Mouse (Mus musculus) midbrain, postnatal 0 days (tissue): ENCODE measurements around the gene S1pr4. TPM values are rescaled to one million over a fixed set of nuclear protein-coding genes. Genes with fewer than 3 reads are reported as not detected.
A peak's percentile ranks its signal among the peaks of the same experiment; 100 is the strongest.

Experiments
- ATAC-seq: fragments of 200-750 bp; cut with Nextera tagmentation; 2 replicates; pipeline ENCODE4 v1.8.0; 2017; ENCODE audit warnings: moderate number of reproducible peaks, mild to moderate bottlenecking, moderate TSS enrichment, moderate library complexity; ENCODE audit not compliant: low FRiP score
- DNase-seq: peaks from one replicate; pipeline ENCODE4 v3.0.0-alpha.2; 2015; ENCODE audit warnings: low spot score
- H3K27ac ChIP-seq: fragments of 300-500 bp; sonication (generic); 2 replicates; pipeline ENCODE4 v1.5.1; 2014; ENCODE audit warnings: low read depth, mild to moderate bottlenecking, low read length, mixed read lengths
- H3K27me3 ChIP-seq: fragments of 300-500 bp; sonication (generic); 2 replicates; pipeline ENCODE4 v1.6.1; 2014; ENCODE audit warnings: low read length, control low read depth, mixed read lengths; ENCODE audit not compliant: insufficient read depth
- H3K36me3 ChIP-seq: fragments of 300-500 bp; sonication (generic); 2 replicates; pipeline ENCODE4 v1.6.1; 2014; ENCODE audit warnings: low read length, control low read depth, mixed read lengths; ENCODE audit not compliant: insufficient read depth
- H3K4me1 ChIP-seq: fragments of 300-500 bp; sonication (generic); 2 replicates; pipeline ENCODE4 v1.6.1; 2014; ENCODE audit warnings: mild to moderate bottlenecking, control low read depth, antibody characterized with exemption, low read length, mixed read lengths; ENCODE audit not compliant: insufficient read depth
- H3K4me2 ChIP-seq: fragments of 300-500 bp; sonication (generic); 2 replicates; pipeline ENCODE4 v1.6.1; 2014; ENCODE audit warnings: low read depth, mild to moderate bottlenecking, low read length, mixed read lengths; ENCODE audit not compliant: poor library complexity, severe bottlenecking
- H3K4me3 ChIP-seq: fragments of 300-500 bp; sonication (generic); 2 replicates; pipeline ENCODE4 v1.5.1; 2014; ENCODE audit warnings: low read depth, mild to moderate bottlenecking, low read length, moderate library complexity
- H3K9ac ChIP-seq: fragments of 300-500 bp; sonication (generic); replicated peaks from 2 replicates; pipeline ENCODE4 v1.6.1; 2014; ENCODE audit warnings: mild to moderate bottlenecking, low read length, moderate library complexity, mixed read lengths; ENCODE audit not compliant: poor library complexity, severe bottlenecking
- H3K9me3 ChIP-seq: fragments of 300-500 bp; sonication (generic); 2 replicates; pipeline ENCODE4 v1.6.1; 2016; ENCODE audit warnings: low read length, control low read depth
- CTCF ChIP-seq: IDR thresholded peaks from 2 replicates; pipeline ENCODE4 v1.5.1; 2016; ENCODE audit warnings: antibody characterized with exemption, mild to moderate bottlenecking
- WGBS: fragments of 180-500 bp; shearing (Covaris S2); extraction: QIAGEN DNeasy Blood & Tissue Kit; methylation state at CpG from one replicate; pipeline ENCODE4 v1.1.7; 2014; 5-methylcytosine and 5-hydroxymethylcytosine counted together
- polyA plus RNA-seq: library from polyadenylated mRNA; unstranded; fragments of >200 nt; fragmentation: Nextera tagmentation; extraction: Ambion mirVana; gene quantifications from 2 replicates; pipeline ENCODE4 v1.2.1, GENCODE M21; 2015
- total RNA-seq: library from RNA; depleted of rRNA; stranded (reverse); fragments of >200 nt; gene quantifications from 2 replicates; pipeline ENCODE4 v1.2.3, GENCODE M21; 2014

Gene S1pr4
- total and polyA plus RNA-seq, 2 experiments from 2014 or later: 0.16 to 0.41 TPM

DNA sequence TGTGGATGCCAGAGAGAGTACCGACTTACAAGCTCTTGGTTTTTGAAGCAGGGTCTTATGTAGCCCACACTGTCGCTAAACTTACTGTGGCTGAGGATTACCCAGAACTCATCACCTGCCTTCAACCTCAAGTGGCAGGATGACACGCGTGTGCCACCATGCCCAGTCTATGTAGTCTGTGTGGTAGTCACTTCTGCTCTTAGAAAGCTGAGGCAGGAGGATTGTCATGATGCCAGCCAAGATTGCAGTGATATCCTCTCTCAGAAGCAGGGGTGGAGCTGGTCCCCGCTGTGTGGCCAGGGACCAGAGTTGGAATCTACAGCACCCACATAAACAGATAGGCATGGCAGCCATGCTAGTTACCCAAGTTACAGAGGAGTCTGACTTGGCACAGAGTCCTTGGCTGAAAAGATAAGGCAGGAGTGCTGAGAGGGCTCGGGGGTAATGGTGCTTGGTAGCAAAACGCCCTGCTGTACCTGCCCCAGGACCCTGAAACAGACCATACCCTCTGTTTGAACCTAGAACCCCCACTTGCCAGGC is 14.4 kb downstream of the S1pr4 start:
- no peak for TF ChIP-seq CTCF
- DNase-seq: no peak
- peaks cover 40% of the 10 kb centered on the region for H3K36me3 ChIP-seq
- no peak overlapping the region for H3K4me3 ChIP-seq
- no peak overlapping the region for H3K4me2 ChIP-seq
- H3K4me1 ChIP-seq: peaks cover 15% of the 10 kb centered on the region
- no peaks in the 10 kb centered on the region for H3K9me3 ChIP-seq
- no peak overlapping the region for H3K9ac ChIP-seq
- H3K27ac ChIP-seq: peak overlapping the region; percentile 57; the same call in 1 of the 2 replicates
- WGBS: 76% methylated on average over 7 of the region's 7 CpGs
- ATAC-seq: no peak
- no peaks in the 10 kb centered on the region for H3K27me3 ChIP-seq

DNA sequence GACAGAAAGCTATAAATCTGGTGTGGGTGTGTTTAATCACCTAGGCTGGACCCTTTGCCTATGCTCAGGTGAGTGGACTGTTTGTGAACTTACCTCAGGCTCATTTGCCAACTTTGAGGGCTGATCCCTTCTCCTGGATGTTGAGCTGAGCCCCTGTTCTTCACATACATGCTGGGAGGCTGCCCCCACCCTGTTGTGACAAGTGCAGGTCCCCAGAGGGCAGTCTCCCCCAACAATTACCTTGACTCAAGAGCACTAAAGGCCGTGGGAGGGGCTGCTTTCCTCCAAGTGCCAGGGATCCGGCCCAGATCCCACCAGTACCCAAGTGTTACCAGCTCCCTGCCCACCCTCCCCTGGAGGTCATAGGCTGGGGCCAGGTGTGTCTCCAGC is 14.9 kb downstream of the S1pr4 start:
- H3K4me2 ChIP-seq: no peak overlapping the region
- TF ChIP-seq CTCF: peak; percentile 27; the same call in 1 of the 2 replicates
- peaks cover 20% of the 10 kb centered on the region for H3K4me1 ChIP-seq
- no peaks in the 10 kb centered on the region for H3K9me3 ChIP-seq
- ATAC-seq (no peak), DNase-seq (peak; percentile 21)
- H3K9ac ChIP-seq: no peak overlapping the region
- H3K27me3 ChIP-seq: no peaks in the 10 kb centered on the region
- WGBS: 30% methylated on average over 2 of the region's 2 CpGs
- no peak overlapping the region for H3K4me3 ChIP-seq
- H3K36me3 ChIP-seq: peaks cover 35% of the 10 kb centered on the region
- peak overlapping the region; percentile 69 for H3K27ac ChIP-seq

DNA sequence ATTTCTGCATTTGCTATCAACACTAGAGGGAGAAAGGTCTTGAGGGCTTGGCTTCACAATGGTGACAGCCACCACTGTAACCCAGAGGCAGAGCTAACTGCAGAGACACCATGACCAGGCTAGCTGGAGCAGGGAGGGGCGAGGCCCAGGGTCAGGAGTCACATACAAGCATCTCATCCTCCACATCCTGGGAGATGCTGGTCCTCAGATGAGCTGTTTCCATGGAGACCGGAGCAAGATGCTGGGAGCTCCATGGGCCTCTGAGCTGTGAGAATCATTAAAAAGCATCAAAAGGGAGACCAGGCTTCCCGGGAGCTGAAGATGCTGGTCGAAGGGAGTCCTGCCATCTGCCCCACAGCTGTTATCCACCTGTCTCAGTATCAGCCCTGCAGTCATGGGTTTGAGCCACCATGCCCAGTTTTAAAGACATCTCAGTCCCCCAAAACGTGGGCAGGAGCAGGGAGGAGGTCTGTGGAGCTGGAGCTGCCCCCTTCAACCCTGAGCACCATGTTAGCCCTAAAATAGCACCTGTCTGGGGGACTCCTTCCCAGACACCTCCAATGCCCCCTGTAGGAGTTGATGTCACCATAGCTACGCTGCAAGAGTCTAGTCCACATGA is 15.4 kb downstream of the S1pr4 start:
- ATAC-seq (0 out of 2 replicates have a peak, but pooled peaks have one; percentile 4), DNase-seq (peak; percentile 50)
- H3K27ac ChIP-seq: peak overlapping the region; percentile 69
- H3K36me3 ChIP-seq: peaks cover 30% of the 10 kb centered on the region
- peaks cover 24% of the 10 kb centered on the region for H3K4me1 ChIP-seq
- peak overlapping the region; percentile 46; the same call in 1 of the 2 replicates for H3K9ac ChIP-seq
- TF ChIP-seq CTCF: no peak
- WGBS: 41% methylated on average over 6 of the region's 6 CpGs
- no peaks in the 10 kb centered on the region for H3K9me3 ChIP-seq
- no peak overlapping the region for H3K4me2 ChIP-seq
- H3K4me3 ChIP-seq: no peak overlapping the region
- no peaks in the 10 kb centered on the region for H3K27me3 ChIP-seq

DNA sequence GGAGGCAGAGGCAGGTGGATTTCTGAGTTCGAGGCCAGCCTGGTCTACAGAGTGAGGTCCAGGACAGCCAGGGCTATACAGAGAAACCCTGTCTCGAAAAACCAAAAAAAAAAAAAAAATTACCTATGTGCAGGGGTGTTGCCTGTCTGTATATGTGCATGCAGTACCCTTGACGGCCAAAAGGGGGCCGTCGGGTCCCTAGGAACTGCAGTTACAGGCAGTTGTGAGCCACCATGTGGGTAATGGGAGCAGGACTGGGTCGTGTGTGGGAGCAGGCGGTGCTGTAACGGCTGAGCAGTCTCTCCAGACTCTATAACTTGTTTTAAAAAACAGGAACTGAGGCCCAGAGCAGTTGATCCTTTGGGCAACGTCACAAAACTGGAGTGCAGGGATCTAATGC is 15.9 kb downstream of the S1pr4 start:
- peaks cover 26% of the 10 kb centered on the region for H3K36me3 ChIP-seq
- peaks cover 24% of the 10 kb centered on the region for H3K4me1 ChIP-seq
- WGBS: 12% methylated on average over 8 of the region's 9 CpGs
- H3K27ac ChIP-seq: peak overlapping the region; percentile 69
- peak; percentile 76 for TF ChIP-seq CTCF
- H3K4me3 ChIP-seq: no peak overlapping the region
- no peaks in the 10 kb centered on the region for H3K9me3 ChIP-seq
- DNase-seq: peak; percentile 70
- ATAC-seq: no peak
- H3K9ac ChIP-seq: no peak overlapping the region
- H3K27me3 ChIP-seq: no peaks in the 10 kb centered on the region
- H3K4me2 ChIP-seq: no peak overlapping the region

DNA sequence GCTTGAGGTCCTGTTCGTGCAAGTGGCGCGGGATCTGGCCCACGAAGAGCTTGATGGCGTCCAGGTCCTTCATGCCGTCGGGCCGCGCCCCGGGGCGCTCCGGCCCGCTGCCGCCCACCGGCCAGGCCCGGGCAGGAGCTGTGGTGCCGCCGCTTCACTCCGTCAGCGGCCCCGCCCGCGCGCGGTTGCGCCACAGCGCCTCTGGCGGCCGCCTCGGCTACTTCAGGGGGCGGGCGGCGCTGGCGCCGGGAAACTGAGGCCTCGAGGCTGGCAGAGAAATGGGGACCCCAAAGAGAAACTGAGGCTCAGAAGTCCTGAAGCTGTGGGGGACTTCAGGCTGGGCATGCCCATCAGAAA is 17.4 kb downstream of the S1pr4 start, which contains the start of gene Celf5:
Gene Celf5 (minus strand): TSS at position 177 of the 357 bp plus-strand sequence.
- Histone ChIP-seq H3K4me1 (peaks cover 24% of the 10 kb centered on the region), H3K27ac (peak within 1 kb of the TSS; percentile 91), H3K9me3 (no peaks in the 10 kb centered on the region), H3K27me3 (no peaks in the 10 kb centered on the region), H3K4me2 (peak within 1 kb of the TSS; percentile 73), H3K36me3 (peaks cover 11% of the 10 kb centered on the region), H3K9ac (peak within 1 kb of the TSS; percentile 91), H3K4me3 (peak within 1 kb of the TSS; percentile 73)
- ATAC-seq: peak; percentile 57
- under 1% methylated on average over 34 of the region's 36 CpGs for WGBS
- DNase-seq: peak; percentile 63
- TF ChIP-seq CTCF: peak; percentile 79
